Mouse (Mus musculus) brain, embryonic 14.5 days (tissue): ENCODE measurements around the gene Irs1.

ENCODE experiments used
- CTCF ChIP-seq: fragments of 200-500 bp; IDR thresholded peaks from 2 replicates; pipeline ENCODE4 v1.5.1; 2012; ENCODE audit warnings: inconsistent platforms, mild to moderate bottlenecking, moderate library complexity, borderline replicate concordance; ENCODE audit not compliant: insufficient read depth, insufficient read length; ENCODE audit errors: extremely low read depth
- POLR2A ChIP-seq: fragments of 200-500 bp; IDR thresholded peaks from 2 replicates; pipeline ENCODE4 v1.6.1; 2012; ENCODE audit warnings: mild to moderate bottlenecking, inconsistent platforms, borderline replicate concordance; ENCODE audit not compliant: poor library complexity, insufficient read depth, insufficient read length, severe bottlenecking; ENCODE audit errors: extremely low read depth

- TF ChIP-seq CTCF (no peak), POLR2A (no peak)
Measured at GRCm38 (mm10) chr1:82261053-82261618, 30.1 kb downstream of the Irs1 start.
